Mouse (Mus musculus) megakaryocyte, embryonic 14.5 days (primary cell): ENCODE results near the gene Nrf1. TPM values are rescaled to one million over a fixed set of nuclear protein-coding genes. Genes with fewer than 3 reads are reported as not detected.

Experiments
- H3K27me3 ChIP-seq: replicated peaks from 2 replicates; pipeline ENCODE3; 2012; ENCODE audit warnings: inconsistent platforms
- H3K36me3 ChIP-seq: replicated peaks from 2 replicates; pipeline ENCODE3; 2012; ENCODE audit warnings: low read length, inconsistent platforms, mixed read lengths
- H3K4me1 ChIP-seq: 2 replicates; pipeline ENCODE4 v1.6.1; 2012; ENCODE audit warnings: inconsistent platforms
- H3K4me3 ChIP-seq: replicated peaks from 2 replicates; pipeline ENCODE3; 2012; ENCODE audit warnings: moderate library complexity, mild to moderate bottlenecking, inconsistent platforms
- H3K9me3 ChIP-seq: 2 replicates; pipeline ENCODE4 v1.6.1; 2012; ENCODE audit warnings: inconsistent platforms
- FLI1 ChIP-seq: IDR thresholded peaks from 2 replicates; pipeline ENCODE4 v1.6.1; 2012; ENCODE audit warnings: low read length, inconsistent platforms, mixed read lengths
- GATA1 ChIP-seq: IDR thresholded peaks from 3 replicates; pipeline ENCODE4 v1.6.1; 2012; ENCODE audit warnings: mixed read lengths, low read length, inconsistent platforms, borderline replicate concordance
- polyA plus RNA-seq: library from polyadenylated mRNA; stranded (reverse); fragments of >175 nt; gene quantifications from 2 replicates; pipeline ENCODE4 v1.2.3, GENCODE M21; 2012; ENCODE audit warnings: low replicate concordance; ENCODE audit not compliant: insufficient read depth

Gene Nrf1
- polyA plus RNA-seq, result 2.7 and 7.3 TPM in 2 replicates

DNA sequence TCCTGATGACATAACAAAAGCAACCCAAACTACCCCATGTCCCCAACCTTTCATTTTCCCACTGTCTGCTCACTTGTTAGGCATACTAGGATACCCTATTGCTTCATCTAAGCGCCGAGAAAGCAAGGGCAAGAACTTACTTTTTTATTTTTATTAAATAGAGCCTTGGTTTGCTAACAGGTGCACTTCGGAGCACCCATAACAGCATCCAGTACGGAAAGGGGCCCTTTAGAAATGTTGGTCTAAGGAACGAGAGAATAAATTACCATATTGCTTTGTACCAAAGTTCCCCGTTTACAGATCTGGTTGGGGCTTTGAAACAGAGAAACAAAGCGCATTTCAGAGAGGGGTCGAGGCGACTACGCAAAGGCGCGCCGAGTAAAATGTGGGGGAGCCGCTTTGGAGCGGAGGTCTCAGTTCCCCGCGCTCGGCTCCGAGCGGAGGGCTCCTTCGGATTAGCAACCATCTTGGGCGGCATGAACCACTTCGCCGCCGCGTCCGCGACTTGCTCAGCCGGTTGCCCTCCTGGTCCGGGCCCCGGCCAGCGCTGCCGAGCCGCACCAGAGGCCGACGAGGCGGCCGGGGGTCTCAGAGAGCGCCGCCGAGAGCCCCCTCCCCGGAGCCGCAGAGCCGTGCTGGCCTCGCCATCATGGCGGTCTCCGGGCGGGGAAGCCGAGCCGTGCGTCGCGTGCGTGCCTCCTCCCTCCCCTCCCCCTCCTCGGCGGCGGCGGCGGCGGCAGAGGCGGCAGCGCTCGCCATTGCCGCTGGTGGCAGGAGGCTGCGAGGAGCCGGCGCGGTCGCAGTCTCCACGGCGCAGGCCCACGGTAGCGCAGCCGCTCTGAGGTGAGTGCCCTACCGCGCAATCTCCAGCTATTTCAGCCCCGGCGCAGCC, at the start of gene Nrf1:
Nrf1 (plus strand) TSS at position 718 of the 892 bp plus-strand sequence.
- peaks cover 11% of the 10 kb centered on the region for H3K36me3 ChIP-seq

DNA sequence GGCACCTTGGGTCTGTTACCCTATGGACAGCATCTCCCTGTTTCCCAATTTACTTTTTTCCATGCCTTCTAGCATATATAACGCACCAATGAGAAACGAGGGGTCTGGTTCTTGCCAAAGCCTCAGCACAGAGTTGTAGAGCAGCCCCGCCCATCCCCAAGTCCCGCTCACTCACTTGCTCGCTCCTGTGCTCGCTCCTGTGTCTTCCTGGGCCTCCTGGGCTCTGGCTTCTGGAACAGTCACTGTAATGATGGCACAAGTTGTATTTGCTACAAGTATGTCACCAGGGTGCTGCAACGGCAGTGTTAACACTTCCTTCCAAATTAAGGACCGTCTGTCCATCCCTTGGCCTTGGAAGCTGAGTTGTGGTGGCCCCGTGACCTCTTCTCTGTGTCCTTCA, 49.6 kb upstream of the Nrf1 start:
- Histone ChIP-seq H3K4me1 (peaks cover 35% of the 10 kb centered on the region), H3K9me3 (peaks cover 7% of the 10 kb centered on the region; the same call in 1 of the 2 replicates), H3K4me3 (no peak overlapping the region), H3K27me3 (peaks cover 24% of the 10 kb centered on the region), H3K36me3 (no peaks in the 10 kb centered on the region)
- TF ChIP-seq GATA1 (no peak), FLI1 (no peak)

More for the DNA sequence above, at the start of gene Nrf1:
- no peaks in the 10 kb centered on the region for H3K9me3 ChIP-seq
- no peaks in the 10 kb centered on the region for H3K27me3 ChIP-seq
- TF ChIP-seq GATA1 (no peak), FLI1 (no peak)
- H3K4me1 ChIP-seq, result peaks cover 55% of the 10 kb centered on the region
- peak within 1 kb of the TSS; percentile 96 for H3K4me3 ChIP-seq

DNA sequence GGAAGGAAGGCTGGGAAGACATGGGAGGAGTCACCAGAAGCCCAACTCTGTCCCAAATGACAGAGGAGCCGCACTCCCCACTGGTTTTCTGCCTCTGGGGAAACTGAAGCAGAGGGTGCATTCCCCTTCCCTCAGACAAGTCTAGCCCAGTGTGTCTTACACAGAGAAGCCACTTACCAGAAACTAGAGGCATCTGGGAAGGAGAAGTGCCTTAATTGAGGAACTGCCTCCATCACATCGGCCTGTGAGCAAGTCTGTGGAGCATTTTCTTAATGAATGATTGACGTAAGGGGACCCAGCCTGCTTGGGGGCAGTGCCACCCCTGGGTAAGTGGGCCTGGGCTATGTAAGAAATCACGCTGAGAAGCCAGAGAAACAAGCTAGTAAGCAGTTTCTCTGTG, 49.0 kb upstream of the Nrf1 start:
- no peak overlapping the region for H3K4me3 ChIP-seq
- H3K4me1 ChIP-seq, result peaks cover 34% of the 10 kb centered on the region
- peaks cover 24% of the 10 kb centered on the region for H3K27me3 ChIP-seq
- no peak for TF ChIP-seq GATA1
- no peak for TF ChIP-seq FLI1
- H3K9me3 ChIP-seq, result peaks cover 7% of the 10 kb centered on the region; the same call in 1 of the 2 replicates
- H3K36me3 ChIP-seq, result no peaks in the 10 kb centered on the region

DNA sequence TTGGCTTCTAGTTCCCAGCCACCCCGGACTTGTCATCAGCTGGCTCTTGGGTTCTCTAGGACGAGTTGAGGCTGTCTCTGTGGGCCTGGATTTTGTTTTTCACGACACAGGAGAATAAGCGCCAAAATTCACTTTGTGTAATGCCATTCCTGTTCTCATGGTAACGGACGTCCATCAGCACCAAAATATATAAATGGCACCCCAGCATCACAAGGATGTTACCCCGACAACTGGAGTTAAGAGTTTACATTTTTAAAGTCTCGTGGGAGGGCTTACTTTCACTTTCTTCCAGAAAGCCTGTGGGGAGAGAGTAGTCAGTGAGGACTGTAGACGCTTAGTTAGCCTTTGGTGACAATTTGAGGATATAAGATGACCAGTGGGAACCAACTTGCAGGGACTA, 45.2 kb upstream of the Nrf1 start:
- Histone ChIP-seq H3K9me3 (no peaks in the 10 kb centered on the region), H3K4me3 (peak overlapping the region; percentile 12), H3K4me1 (peaks cover 38% of the 10 kb centered on the region), H3K27me3 (peaks cover 12% of the 10 kb centered on the region), H3K36me3 (no peaks in the 10 kb centered on the region)
- TF ChIP-seq FLI1, result no peak
- no peak for TF ChIP-seq GATA1

DNA sequence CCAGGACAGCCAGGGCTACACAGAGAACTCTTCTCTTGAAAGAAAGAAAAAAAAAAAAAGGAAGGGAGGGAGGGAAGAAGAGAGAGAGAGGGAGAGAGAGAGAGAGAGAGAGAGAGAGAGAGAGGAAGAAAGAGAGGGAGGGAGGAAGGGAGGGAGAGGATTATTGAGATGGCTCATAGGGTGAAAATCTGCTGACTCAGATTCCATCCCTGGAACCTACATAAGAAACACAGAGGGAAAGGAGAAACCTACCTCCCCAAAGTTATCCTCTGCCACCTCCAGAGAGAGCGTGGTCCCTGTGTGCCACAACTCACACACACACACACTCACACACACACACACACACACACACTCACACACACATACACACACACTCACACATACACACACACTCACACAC, 41.9 kb upstream of the Nrf1 start:
- Histone ChIP-seq H3K9me3 (no peaks in the 10 kb centered on the region), H3K36me3 (no peaks in the 10 kb centered on the region), H3K4me1 (peaks cover 24% of the 10 kb centered on the region), H3K27me3 (peaks cover 2% of the 10 kb centered on the region), H3K4me3 (no peak overlapping the region)
- no peak for TF ChIP-seq GATA1
- no peak for TF ChIP-seq FLI1

DNA sequence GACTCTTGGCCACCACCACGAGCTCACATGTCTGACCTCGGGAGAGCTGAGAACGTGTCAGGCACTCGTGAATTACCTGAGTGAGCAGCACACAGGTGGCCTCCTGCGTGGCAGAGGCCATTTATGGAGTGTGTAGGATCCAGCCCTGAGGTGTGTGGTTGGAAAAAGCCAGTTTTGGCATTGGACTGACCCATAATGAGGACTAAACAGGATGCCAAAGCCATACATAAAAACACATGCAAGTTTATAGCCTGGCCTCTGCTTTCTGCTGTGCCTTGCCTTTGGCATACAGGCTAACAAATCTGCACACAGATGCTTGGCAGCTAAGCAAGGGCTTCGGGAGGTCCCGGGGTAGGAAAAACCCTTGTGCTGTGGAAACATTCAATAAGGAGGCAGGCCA, 38.6 kb upstream of the Nrf1 start:
- no peak for TF ChIP-seq FLI1
- TF ChIP-seq GATA1, result no peak
- Histone ChIP-seq H3K36me3 (no peaks in the 10 kb centered on the region), H3K4me1 (peaks cover 18% of the 10 kb centered on the region), H3K9me3 (no peaks in the 10 kb centered on the region), H3K27me3 (peaks cover 3% of the 10 kb centered on the region), H3K4me3 (no peak overlapping the region)

DNA sequence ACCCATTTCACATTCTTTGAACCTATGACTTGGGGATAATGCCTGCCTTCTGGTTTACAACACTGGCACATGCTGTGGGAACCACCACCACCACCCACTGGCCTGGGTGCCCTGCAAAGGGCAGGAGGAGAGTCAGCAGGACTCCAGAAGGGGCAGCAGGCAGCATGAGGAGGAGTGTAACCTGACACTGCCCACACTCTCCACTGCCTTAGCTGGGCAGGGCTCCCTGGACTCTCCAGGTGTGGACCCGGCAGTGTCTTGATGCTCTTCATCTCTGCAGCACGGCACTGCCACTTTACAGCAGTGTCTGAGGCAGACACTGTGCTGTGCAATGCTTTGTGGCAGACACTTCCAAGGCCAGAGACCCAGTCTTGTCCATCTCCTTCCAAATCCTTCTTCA, 34.3 kb upstream of the Nrf1 start:
- H3K4me1 ChIP-seq, result peaks cover 6% of the 10 kb centered on the region; the same call in 1 of the 2 replicates
- no peak for TF ChIP-seq FLI1
- TF ChIP-seq GATA1, result no peak
- peaks cover 3% of the 10 kb centered on the region for H3K27me3 ChIP-seq
- no peak overlapping the region for H3K4me3 ChIP-seq
- H3K9me3 ChIP-seq, result peaks cover 4% of the 10 kb centered on the region; the same call in 1 of the 2 replicates
- no peaks in the 10 kb centered on the region for H3K36me3 ChIP-seq

DNA sequence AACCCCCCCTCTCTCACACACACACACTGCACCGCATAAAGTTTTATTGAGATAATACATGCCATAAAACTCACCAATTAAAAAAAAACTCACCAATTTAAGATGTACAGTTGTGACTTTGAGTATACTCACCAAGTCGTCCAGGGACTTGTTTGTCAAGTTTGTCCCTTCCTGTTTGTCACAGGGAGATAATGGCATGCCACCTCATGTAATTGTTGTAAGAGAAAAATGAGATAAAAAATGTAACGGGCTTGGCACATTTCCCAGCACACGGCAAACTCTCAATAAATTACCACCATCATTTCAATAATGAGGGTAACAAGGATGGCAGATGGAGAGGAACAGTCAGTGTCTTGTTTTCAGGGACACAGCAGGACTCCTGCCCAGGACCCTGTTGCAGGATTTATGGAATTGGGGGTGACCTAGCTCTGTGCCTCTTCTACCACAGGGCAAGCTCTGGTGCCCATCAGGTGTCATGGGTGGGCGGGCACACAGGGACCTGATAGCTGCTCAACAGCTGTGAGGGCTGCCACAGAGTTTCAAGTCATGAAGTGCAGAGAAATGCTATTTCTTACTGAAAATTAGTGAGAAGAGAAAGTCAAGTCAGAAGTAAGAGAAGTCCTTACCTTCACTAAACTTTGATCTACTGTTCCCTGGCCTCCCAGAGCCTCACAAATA, 33.5 kb upstream of the Nrf1 start:
- H3K4me1 ChIP-seq, result peaks cover 6% of the 10 kb centered on the region; the same call in 1 of the 2 replicates
- H3K36me3 ChIP-seq, result no peaks in the 10 kb centered on the region
- TF ChIP-seq FLI1 (no peak), GATA1 (no peak)
- no peak overlapping the region for H3K4me3 ChIP-seq
- H3K27me3 ChIP-seq, result peaks cover 3% of the 10 kb centered on the region
- peaks cover 4% of the 10 kb centered on the region; the same call in 1 of the 2 replicates for H3K9me3 ChIP-seq

DNA sequence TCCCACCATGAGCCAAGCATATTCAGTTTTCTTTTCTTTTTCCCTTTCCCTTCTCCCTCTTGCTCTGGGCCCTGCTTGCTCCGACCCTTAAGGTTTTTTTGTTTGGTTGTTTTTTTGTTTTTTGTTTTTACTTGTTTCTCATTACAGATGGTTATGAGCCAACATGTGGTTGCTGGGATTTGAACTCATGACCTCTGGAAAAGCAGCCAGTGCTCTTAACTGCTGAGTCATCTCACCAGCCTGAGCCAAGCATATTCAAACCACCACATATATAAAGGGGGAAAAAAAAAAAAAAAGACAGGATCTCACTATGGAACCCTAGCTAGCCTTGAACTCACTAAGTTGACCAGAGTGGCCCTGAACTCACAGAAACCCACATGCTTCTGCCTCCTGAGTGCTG, 26.5 kb upstream of the Nrf1 start:
- Histone ChIP-seq H3K36me3 (no peaks in the 10 kb centered on the region), H3K4me1 (no peaks in the 10 kb centered on the region), H3K27me3 (peaks cover 2% of the 10 kb centered on the region), H3K4me3 (no peak overlapping the region), H3K9me3 (peaks cover 9% of the 10 kb centered on the region)
- no peak for TF ChIP-seq FLI1
- no peak for TF ChIP-seq GATA1

DNA sequence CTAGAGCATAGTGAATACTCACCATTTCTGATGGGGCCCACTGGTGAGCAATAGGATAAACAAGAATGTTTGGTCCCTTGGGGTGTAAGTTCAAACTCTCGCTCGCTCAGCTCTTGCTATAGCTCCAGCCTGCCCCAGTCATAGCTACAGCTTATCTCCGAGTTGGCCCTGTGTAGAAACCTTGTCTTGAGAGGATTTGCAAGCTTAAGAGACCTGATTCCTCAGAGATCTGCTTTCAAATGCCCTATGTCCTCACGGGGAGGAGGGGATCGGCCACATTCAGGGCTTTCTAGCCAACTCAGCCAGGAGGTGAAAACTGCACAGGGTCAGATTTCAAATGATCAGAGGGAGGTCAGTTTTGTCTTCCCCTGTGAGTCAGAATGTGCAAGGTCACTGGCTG, 26.1 kb upstream of the Nrf1 start:
- Histone ChIP-seq H3K36me3 (no peaks in the 10 kb centered on the region), H3K4me1 (peaks cover 4% of the 10 kb centered on the region), H3K27me3 (peaks cover 2% of the 10 kb centered on the region), H3K4me3 (no peak overlapping the region), H3K9me3 (peaks cover 9% of the 10 kb centered on the region)
- TF ChIP-seq GATA1, result no peak
- TF ChIP-seq FLI1, result no peak
